Mouse (Mus musculus) cortical plate, adult 2 months (tissue): ENCODE results near the gene Hcfc1r1. TPM values are rescaled to one million over a fixed set of nuclear protein-coding genes. Genes with fewer than 3 reads are reported as not detected.

ENCODE experiments used
- H3K27ac ChIP-seq: fragments of 200-500 bp; 2 replicates; pipeline ENCODE4 v1.5.1; 2012; ENCODE audit warnings: low read length, control low read depth, inconsistent platforms; ENCODE audit not compliant: insufficient read depth
- H3K4me1 ChIP-seq: fragments of 200-500 bp; 2 replicates; pipeline ENCODE4 v1.6.1; 2011; ENCODE audit warnings: low read length; ENCODE audit not compliant: control insufficient read depth, insufficient read depth
- H3K4me3 ChIP-seq: fragments of 200-500 bp; 2 replicates; pipeline ENCODE4 v1.5.1; 2011; ENCODE audit warnings: mild to moderate bottlenecking, low read length, control low read depth; ENCODE audit not compliant: insufficient read depth
- CTCF ChIP-seq: fragments of 200-500 bp; IDR thresholded peaks from 2 replicates; pipeline ENCODE4 v1.5.1; 2011; ENCODE audit warnings: mild to moderate bottlenecking, control low read depth, low read length; ENCODE audit not compliant: insufficient read depth; ENCODE audit errors: extremely low read depth
- POLR2A ChIP-seq: fragments of 200-500 bp; IDR thresholded peaks from 2 replicates; pipeline ENCODE4 v1.6.1; 2011; ENCODE audit warnings: mild to moderate bottlenecking, low read length, control low read depth; ENCODE audit not compliant: insufficient read depth; ENCODE audit errors: extremely low read depth
- polyA plus RNA-seq: library from polyadenylated mRNA; depleted of rRNA; stranded (reverse); fragments of >200 nt; gene quantifications from 2 replicates; pipeline ENCODE4 v1.2.3, GENCODE M21; 2012

Hcfc1r1 gene
- polyA plus RNA-seq, 1 experiment: 139 TPM

DNA sequence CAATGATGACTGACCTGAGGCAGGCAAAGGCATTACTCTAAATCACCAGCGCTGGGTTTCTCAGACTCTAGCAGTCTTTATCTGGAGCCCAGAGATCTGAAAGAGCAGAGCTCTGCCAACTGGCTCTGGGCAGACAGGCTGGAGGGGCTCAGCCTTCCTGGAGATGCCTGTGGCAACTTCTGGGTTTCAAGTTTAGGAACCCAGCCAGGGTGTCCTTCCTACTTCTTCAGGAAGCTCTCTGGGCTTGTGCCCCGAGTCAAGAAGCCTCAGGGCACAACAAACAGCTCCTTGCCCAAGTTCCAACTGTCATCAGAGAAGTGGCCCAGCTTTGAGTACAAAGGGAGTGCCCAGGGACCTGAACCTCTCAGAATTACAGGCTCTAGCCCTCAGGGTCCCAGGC lies 19.0 kb upstream of the Hcfc1r1 start:
- no peak overlapping the region for H3K4me3 ChIP-seq
- no peak for TF ChIP-seq CTCF
- TF ChIP-seq POLR2A: no peak
- no peaks in the 10 kb centered on the region for H3K4me1 ChIP-seq
- no peak overlapping the region for H3K27ac ChIP-seq

GRCm38 (mm10) chr17:23658450-23658849 lies 14.9 kb upstream of the Hcfc1r1 start:
- Histone ChIP-seq H3K4me1 (no peaks in the 10 kb centered on the region), H3K27ac (no peak overlapping the region), H3K4me3 (no peak overlapping the region)
- TF ChIP-seq POLR2A (no peak), CTCF (no peak)

DNA sequence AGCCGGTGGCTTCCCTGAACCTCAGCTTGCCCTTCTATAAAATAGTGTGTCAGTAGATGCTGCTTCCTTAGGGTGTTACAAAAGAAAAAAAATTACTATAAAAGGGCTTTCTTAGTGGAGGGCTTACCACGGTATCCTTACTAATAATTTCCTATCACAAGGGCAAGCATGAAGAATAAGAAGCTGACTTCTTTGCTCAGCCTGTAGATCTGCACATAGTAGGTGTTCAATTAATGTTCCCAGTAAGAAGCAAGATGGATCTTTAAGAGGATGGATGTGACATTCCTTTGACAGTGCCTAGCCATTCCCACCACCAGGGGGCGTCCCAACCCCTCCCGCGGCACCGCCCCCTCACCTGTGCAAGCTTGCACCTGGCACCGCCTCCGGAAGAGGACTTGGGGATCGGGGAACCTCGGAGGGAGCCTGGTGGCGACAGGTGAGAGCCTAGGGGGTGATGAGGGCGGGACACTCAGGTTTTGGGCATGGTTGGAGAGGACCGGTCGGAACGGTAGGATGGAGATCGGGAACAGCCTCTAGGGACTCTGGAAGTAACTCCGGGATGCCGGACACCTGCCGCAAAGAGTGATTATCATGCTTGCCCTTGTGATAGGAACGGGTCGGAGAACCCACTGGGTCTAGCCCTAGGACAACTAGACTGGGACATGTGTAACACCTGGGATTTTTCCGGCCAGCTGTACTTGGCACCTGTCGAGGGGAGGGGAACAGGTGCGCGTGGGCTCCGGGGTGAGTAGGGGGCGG lies 13.1 kb upstream of the Hcfc1r1 start, which contains the start of gene Bicdl2:
Gene Bicdl2, plus strand, starts transcription at position 390 of the 759 bp plus-strand sequence.
- no peak within 1 kb of the TSS for H3K4me3 ChIP-seq
- H3K4me1 ChIP-seq: no peaks in the 10 kb centered on the region
- no peak within 1 kb of the TSS for H3K27ac ChIP-seq
- TF ChIP-seq POLR2A: no peak
- TF ChIP-seq CTCF: 0 out of 2 replicates have a peak, but pooled peaks have one; percentile 21

DNA sequence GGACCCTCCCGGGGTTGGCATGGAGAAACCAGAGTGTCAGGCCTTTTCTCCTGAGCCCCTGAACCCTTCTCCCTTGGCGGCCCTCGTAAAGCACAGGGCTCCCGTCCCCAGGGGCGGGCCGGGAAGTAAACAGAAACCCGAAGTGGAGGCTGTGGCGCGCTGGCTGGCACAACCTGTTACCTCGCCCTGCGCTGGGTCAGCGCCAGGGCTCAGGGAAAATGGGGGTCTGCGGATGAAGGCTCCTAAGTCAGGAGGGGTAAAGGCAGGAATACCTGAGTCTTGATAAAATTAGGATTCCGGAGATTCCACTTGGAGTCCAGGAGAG lies 12.6 kb upstream of the Hcfc1r1 start:
- no peak for TF ChIP-seq POLR2A
- TF ChIP-seq CTCF: no peak
- Histone ChIP-seq H3K4me1 (no peaks in the 10 kb centered on the region), H3K4me3 (no peak overlapping the region), H3K27ac (no peak overlapping the region)

GRCm38 (mm10) chr17:23661526-23661925 lies 11.9 kb upstream of the Hcfc1r1 start:
- TF ChIP-seq POLR2A (no peak), CTCF (0 out of 2 replicates have a peak, but pooled peaks have one; percentile 17)
- Histone ChIP-seq H3K4me3 (no peak overlapping the region), H3K27ac (no peak overlapping the region), H3K4me1 (no peaks in the 10 kb centered on the region)

- Histone ChIP-seq H3K4me1 (no peaks in the 10 kb centered on the region), H3K4me3 (no peak overlapping the region), H3K27ac (no peak overlapping the region)
- peak; percentile 67 for TF ChIP-seq CTCF
- TF ChIP-seq POLR2A: no peak
Observed at GRCm38 (mm10) chr17:23664556-23665021, 8.8 kb upstream of the Hcfc1r1 start.

DNA sequence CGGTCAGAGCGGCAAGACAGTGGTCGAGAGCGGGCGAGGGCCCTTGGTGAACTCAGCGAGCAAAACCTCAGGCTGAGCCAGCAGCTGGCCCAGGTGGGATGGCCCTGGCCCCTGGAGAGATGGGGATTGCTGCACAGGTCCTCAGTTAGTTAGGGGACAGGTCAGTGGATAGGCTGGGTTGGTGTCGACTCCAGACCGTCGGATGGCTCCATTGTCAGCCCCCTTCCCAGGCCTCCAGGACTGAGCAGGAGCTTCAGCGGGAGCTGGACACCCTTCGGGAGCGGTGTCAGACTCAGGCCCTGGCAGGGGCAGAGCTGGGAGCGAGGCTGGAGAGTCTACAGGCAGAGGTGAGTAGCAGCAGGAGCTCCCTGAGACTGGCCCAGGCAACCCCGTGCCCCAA lies 7.9 kb upstream of the Hcfc1r1 start:
- no peak overlapping the region for H3K27ac ChIP-seq
- no peaks in the 10 kb centered on the region for H3K4me1 ChIP-seq
- TF ChIP-seq POLR2A (no peak), CTCF (no peak)
- no peak overlapping the region for H3K4me3 ChIP-seq

GRCm38 (mm10) chr17:23670516-23671074 lies 2.8 kb upstream of the Hcfc1r1 start:
- no peak overlapping the region for H3K4me3 ChIP-seq
- H3K27ac ChIP-seq: no peak overlapping the region
- no peak for TF ChIP-seq POLR2A
- no peak for TF ChIP-seq CTCF
- peaks cover 2% of the 10 kb centered on the region; the same call in 1 of the 2 replicates for H3K4me1 ChIP-seq

DNA sequence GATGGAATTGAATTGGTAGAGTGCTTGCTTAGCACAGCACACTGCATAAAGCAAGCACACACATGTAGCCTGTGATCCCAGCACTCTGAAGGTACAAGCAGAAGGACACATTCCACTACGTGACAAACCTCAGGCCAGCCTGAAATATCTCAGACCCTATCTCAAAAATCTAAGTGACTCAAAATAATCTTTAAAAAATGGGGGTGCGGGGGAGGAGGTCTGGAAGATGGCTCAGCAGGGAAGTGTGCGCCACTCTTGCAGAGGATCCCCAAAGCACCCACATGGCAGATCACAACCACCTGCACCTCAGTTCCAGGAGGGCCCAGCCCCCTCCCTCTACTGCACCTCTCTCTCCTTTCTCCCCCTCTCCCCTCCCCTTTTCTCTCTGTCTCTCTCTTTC lies 1.9 kb upstream of the Hcfc1r1 start:
- Histone ChIP-seq H3K27ac (no peak overlapping the region), H3K4me1 (peaks cover 2% of the 10 kb centered on the region; the same call in 1 of the 2 replicates), H3K4me3 (no peak overlapping the region)
- TF ChIP-seq POLR2A (no peak), CTCF (no peak)

GRCm38 (mm10) chr17:23672761-23673160 lies 635 bp upstream of the Hcfc1r1 start:
- H3K4me1 ChIP-seq: peaks cover 2% of the 10 kb centered on the region
- TF ChIP-seq CTCF (no peak), POLR2A (no peak)
- no peak overlapping the region for H3K27ac ChIP-seq
- peak overlapping the region; percentile 66; the same call in 1 of the 2 replicates for H3K4me3 ChIP-seq
